Mouse (Mus musculus): ENCODE results near the gene Deaf1. TPM values are rescaled to one million over a fixed set of nuclear protein-coding genes. Genes with fewer than 3 reads are reported as not detected.
A peak's percentile ranks its signal among the peaks of the same experiment; 100 is the strongest.

Gene Deaf1
- total RNA-seq, 2 experiments from 2014 or later, result 91.3 to 92.6 TPM

DNA sequence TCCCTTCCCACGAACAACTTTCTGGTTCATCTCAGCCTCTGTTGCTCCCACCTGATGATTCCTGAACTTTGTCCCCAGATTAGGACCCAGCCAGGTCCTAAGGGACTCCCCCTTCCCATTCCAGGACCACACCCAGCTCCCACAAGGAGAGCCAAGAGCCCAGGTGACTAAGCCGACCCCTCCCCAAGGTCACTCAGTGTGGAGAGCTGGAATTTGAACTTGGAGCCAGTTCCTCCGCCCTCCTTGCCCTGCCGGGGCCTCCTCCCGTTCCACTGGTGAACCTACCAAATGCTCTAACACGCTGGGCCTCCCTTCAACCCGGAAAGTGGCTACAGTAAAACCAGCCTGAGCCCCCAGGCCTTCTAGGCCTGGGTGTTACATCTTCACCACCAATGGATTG lies 12.5 kb upstream of the Deaf1 start:
- no peak for DNase-seq (ENCODE audit: extremely low spot score in 1 of 2, low spot score in 1 of 2)

DNA sequence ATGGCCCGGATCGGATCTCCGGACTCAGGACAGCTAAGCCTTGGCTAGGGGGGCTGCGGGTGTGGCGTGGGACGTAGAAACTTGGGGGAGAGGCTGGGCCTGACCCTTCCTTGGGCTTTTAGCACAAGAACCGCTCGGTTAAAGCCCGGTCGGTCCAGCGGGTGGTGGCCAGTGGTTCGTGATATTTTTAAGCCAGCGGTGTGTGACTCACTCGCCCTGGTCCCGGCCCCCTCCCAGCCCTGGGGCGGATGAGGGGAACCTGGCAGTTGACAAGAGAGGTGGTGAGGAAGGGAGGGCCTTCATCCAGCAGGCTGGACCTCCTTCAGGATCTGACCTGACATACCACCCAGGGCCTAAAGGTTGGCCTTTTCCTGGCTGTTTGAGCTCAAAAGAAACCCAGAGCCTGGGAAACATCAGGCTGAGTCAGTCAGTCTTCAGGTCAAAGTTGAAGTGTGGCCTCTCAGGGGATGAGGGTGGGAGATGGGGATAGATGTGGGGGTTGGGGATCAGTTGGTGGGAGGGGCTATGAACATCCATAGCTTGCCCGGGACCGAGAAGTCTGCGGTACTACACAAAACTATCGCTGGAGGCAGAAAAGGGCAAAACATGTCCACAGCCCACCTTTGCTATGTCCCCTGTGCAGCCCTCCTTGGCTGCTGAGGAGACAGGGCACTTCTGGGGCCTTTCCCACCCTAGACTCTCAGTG lies 11.9 kb upstream of the Deaf1 start:
- DNase-seq (ENCODE audit: extremely low spot score in 1 of 2, low spot score in 1 of 2), result no peak

- DNase-seq (ENCODE audit: extremely low spot score in 1 of 2, low spot score in 1 of 2), result no peak
Measured at GRCm38 (mm10) chr7:141338576-141339131, 11.2 kb upstream of the Deaf1 start, which contains the start of gene Eps8l2. Gene Eps8l2 (plus strand): TSS chr7:141338880.

DNA sequence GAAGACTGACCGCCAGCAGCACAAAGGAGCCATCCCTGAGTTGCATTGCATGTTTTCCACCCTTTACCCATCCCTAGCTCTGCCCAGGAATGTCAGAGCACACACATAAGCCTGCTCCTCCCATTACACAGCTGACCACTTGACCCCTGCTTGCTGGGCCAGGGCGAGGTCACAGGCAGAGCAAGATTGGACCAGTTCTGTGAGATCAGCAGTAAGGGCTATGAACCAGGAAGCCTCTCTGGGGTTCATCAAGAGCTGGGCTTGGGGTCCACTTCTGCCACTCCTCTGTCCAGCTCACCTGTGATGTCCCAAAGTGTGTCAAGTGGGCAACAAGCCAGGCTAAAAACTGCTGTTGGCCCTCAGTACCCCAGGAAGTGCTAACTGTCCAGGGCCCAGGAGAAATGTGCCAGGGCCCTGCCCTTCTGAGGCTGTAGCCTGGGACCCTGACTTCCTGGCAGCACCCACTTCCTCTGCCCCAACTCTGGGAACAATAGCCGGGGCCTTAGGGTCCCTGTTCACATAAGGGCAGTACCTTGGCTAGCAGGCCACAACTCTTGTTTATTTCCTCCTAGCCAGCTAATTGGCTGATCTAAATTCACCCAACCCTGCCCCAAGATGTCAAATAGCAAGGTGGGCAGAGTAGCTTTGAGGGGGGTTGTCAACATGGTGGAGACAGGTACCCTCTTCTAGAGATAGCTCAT lies 10.4 kb upstream of the Deaf1 start:
- no peak for DNase-seq (ENCODE audit: extremely low spot score in 1 of 2, low spot score in 1 of 2)

DNA sequence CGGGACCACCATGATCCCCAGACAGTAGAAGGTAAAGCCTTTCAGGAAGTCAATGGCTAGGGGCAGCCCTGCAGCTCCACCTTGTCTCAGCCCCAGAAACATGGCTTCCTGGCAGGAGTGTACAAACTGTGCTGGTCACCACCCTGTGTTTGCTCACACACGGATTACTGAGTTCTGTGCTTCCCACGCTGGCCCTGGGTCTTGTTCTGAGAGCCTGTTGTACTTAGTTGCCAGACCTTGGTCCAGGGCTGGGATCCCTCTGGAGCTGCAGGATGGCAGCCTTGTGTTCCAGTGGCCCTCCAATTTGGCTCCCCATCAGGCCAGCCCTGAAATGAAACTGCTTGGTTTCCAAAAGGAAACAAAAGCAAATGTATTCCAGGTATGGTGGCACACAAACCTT lies 8.8 kb upstream of the Deaf1 start:
- no peak for DNase-seq (ENCODE audit: extremely low spot score in 1 of 2, low spot score in 1 of 2)

GRCm38 (mm10) chr7:141335682-141336081 lies 8.2 kb upstream of the Deaf1 start:
- no peak for DNase-seq (ENCODE audit: extremely low spot score in 1 of 2, low spot score in 1 of 2)

GRCm38 (mm10) chr7:141335044-141335579 lies 7.6 kb upstream of the Deaf1 start:
- no peak for DNase-seq (ENCODE audit: extremely low spot score in 1 of 2, low spot score in 1 of 2)

DNA sequence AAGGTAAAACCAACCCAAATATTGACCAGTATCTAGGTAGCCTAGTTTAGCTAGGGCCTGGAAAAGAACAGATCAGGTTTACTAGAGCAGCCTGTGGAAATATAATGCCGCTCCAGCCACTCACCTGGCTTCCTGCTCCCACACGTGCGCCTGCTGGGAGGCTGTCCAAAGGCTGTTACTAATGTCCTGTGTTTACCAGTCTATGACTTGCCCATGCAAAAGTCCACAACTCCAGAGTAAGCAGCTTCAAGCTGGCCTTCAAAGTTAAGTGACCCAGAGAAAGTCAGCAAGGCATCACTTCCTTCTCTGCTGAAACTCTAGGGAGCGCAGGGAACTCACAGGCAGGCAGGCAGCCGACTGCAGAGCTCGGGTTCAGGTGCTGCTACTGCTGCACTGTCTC lies 4.5 kb upstream of the Deaf1 start:
- DNase-seq (ENCODE audit: extremely low spot score in 1 of 2, low spot score in 1 of 2), result no peak

DNA sequence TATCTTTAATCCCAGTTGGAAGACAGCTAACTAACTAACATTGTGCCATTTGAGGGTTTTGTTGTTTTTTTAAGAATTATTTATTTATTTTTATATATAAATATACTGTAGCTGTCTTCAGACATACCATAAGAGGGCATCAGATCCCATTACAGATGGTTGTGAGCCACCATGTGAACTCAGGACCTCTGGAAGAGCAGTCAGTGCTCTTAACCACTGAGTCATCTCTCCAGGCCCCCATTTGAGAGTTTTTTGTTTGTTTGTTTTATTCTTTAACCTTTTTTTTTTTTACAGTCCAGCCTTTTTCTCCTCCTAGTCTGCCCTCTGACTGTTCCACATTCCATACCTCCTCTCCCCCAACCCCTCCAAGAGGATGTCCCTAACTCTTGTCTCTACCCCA lies 3.2 kb upstream of the Deaf1 start:
- DNase-seq (ENCODE audit: extremely low spot score in 1 of 2, low spot score in 1 of 2), result no peak

DNA sequence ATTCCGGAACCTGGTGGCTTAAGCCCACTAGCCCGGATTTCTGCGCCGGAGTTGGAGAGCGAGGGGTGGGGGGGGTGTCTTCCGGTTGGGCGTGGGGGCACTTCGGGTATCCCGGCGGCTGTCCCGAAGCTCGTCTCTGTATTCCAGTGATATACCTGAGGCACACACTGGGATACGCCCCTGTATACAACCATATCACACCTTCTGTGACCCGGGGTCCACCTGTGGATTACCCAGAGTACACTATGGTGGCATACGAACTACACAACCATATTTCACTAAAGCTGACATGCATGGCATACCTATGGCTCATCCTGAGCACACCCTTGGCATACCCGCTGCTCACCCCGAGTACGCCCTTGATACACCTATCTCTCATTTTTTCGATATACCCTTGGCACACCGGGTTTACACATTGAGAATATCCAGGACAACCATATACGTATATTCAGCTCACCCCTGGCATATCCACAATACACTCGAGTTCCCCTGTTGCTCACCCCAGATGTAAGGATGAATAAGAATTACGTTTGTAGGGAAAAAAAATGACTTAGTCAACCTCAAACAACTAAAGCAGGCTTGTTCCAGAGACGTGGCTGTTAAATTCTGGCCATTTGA lies 992 bp upstream of the Deaf1 start:
- no peak for DNase-seq (ENCODE audit: extremely low spot score in 1 of 2, low spot score in 1 of 2)

DNA sequence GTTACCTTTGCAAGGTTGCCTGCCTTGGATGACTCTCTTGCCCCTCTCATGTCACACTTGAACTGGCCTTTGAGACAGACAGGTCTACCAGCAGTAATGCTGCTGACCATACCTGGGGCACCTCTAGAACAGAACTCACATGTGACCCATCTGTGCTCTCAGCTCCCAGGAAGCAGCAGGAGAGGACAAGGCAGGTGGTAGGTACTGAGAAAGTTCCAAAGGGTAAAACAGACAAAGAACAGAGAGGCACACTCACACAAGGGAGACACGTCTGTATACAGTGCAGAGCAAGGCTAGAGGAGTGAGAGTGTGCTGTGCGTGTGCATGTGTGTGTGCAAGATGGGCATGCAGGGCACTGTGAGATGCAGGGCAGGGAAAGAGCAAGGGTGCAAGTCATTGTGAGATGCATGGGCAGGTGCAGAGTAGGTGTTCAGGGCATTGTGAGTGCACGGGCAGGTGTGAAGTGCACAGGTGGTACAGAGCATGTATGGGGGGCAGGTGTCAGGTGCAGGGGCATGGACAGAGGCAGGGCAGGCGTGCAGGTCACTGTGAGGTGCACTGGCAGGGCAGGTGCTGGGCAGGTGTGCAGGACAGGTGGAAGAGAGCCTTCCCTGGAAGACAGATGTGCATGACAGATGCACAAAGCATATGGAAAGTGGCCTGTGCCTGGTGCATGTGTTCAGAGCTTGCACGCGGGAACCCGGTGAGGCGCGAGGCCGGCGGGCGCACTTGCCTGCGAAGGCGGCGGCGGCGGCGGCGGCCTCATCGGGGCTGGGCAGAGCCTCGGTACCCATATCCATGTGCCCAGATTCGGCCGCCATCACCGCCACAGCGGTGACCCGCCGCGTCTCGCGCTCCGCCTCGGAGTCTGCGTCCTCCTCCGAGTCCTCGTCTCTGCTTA lies 694 bp downstream of the Deaf1 start:
- DNase-seq (ENCODE audit: extremely low spot score in 1 of 2, low spot score in 1 of 2), result peak in 1 of 2 experiments; percentile 23

- DNase-seq (ENCODE audit: extremely low spot score in 1 of 2, low spot score in 1 of 2), result no peak
Measured at GRCm38 (mm10) chr7:141324686-141325085, 2.8 kb downstream of the Deaf1 start.

DNA sequence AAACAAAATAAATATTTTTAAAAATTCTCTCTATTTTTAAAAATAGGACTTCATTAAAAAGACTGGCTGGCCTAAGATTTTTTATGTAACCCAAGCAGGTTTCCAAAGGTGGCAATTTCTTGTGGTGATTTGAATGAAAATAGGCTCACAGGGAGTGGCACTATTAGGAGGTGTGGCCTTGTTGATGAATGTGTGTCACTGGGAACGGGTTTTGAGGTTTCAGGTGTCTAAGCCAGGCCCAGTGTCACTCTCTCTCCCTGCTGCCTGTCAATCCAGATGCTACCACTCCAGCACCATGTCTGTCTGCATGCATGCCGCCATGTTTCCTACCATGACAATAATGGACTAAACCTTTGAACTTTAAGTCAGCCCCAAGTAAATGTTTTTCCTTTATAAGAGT lies 8.0 kb downstream of the Deaf1 start:
- DNase-seq (ENCODE audit: extremely low spot score in 1 of 2, low spot score in 1 of 2), result no peak

DNA sequence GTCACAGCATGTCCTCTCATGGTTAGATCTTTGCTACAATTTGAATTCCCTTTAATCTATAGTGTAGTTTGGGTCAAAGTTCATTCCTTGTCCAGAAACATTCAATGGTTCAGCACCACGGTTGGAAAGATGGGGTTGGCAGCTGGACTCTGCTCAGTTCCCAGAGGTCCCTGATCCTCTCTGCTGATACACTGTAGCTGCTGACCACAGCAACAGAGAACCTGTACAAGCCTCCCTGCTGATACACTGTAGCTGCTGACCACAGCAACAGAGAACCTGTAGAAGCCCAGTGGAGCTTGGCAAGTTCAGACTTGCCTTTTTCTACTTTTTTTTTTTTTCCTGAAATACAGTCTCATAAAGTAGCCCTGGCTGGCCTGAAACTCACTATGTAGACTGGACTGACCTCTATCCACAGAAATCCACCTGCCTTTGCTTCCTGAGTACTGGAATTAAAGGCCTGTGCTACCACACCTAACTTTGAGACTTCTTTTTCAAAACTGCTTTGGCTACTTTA lies 9.8 kb downstream of the Deaf1 start:
- DNase-seq (ENCODE audit: extremely low spot score in 1 of 2, low spot score in 1 of 2), result no peak

DNA sequence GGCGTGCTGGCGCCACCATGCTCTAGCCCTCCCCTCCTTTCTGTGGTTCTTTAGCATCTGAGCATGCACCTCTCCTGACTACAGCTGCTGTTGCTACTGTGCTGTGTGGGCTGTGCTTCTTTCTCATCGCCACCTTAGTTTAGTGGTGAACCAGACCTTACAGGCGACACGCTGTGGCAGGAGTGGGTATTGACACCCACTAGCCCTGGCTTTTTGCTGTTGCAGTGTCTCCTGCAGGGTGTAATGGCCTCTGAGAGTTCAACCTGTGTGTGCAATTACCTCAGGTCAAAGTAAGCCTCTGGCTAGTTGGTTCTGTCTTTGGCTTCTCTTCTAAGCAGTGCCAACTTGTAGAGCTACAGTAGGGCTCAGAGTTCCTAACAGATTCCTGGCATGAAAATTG lies 11.5 kb downstream of the Deaf1 start:
- no peak for DNase-seq (ENCODE audit: extremely low spot score in 1 of 2, low spot score in 1 of 2)

DNA sequence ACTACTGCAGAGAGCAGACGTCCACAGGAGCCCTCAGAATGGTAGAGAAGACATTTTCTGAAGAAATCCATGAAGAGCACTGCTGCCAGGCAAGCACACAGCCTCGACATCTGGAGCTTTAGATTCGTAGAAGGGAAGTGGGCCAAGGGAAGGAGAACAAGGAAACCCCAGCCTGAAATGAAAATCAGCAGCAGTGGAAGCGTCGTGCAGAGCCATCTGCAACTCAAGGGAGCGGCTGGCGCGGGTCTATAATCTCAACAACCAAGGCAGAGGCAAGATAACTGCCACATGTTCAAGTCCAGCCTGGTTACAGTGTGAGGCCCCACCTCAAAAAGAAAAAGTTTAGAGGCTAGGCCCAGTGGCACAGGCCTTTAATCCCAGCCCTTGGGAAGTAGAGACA lies 12.4 kb downstream of the Deaf1 start:
- DNase-seq (ENCODE audit: extremely low spot score in 1 of 2, low spot score in 1 of 2), result no peak

GRCm38 (mm10) chr7:141314416-141314815 lies 13.1 kb downstream of the Deaf1 start:
- no peak for DNase-seq (ENCODE audit: extremely low spot score in 1 of 2, low spot score in 1 of 2)

DNA sequence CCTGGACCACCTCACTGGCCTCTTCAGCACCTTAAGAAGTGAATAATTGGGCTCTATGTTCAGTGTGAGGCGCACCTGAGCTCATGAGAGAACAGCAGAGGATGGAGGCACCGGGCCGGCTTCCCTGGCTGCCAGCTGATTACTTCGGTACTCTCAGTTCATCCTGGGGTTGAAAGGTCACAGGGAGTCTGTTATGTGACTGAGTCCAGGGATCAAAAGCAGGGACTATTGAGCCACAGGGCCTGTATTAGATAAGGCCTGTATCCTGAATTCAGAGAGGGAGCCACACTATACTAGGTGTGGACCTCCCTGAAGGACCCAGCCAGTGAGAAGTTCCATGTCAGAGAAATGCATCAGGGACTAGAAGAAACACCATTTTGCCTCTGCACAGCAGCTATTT lies 23.0 kb downstream of the Deaf1 start:
- DNase-seq (ENCODE audit: extremely low spot score in 1 of 2, low spot score in 1 of 2), result no peak

GRCm38 (mm10) chr7:141302702-141303268 lies 24.7 kb downstream of the Deaf1 start:
- DNase-seq (ENCODE audit: extremely low spot score in 1 of 2, low spot score in 1 of 2), result no peak

GRCm38 (mm10) chr7:141301386-141301785 lies 26.1 kb downstream of the Deaf1 start:
- no peak for DNase-seq (ENCODE audit: extremely low spot score in 1 of 2, low spot score in 1 of 2)
